Mouse (Mus musculus) adrenal gland, adult 2 months (tissue): ENCODE results near the gene Rnf169. TPM values are rescaled to one million over a fixed set of nuclear protein-coding genes. Genes with fewer than 3 reads are reported as not detected.
"Not testable (repeated sequence)": the region's sequence is repeated elsewhere in the genome, so short reads cannot be mapped to it uniquely, and the experiment has no call there.

Source experiments
- DNase-seq: peaks from one replicate; pipeline ENCODE4 v3.0.0; 2021
- polyA plus RNA-seq: library from polyadenylated mRNA; depleted of rRNA; stranded (reverse); fragments of >200 nt; gene quantifications from 2 replicates; pipeline ENCODE4 v1.2.3, GENCODE M21; 2012
- total RNA-seq, 2 experiments: library from RNA; stranded (reverse); gene quantifications; 2 replicates each; pipeline ENCODE4 v1.2.3; 2021

Gene Rnf169
- total and polyA plus RNA-seq, 3 experiments: 5.0 to 13.8 (median 13.0) TPM

DNA sequence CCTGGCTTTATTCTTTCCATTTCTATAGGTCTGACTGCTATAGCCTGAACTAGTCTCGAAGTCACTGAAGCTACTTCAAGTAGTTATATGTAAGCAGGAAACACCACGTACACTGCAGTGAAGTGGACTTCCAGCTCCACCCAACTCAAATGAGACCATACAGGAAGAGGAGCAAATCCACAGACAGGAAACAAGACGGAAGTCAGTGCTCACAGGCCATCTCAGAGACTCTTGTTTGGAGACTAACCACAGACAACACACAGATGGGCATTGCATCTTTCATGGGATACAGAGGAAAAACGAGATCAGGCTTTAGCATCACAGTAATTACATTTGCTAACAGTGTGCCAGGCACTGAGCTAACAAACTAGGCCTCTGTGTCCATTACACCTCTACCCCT is 33.9 kb downstream of the Rnf169 start:
- no peak for DNase-seq

DNA sequence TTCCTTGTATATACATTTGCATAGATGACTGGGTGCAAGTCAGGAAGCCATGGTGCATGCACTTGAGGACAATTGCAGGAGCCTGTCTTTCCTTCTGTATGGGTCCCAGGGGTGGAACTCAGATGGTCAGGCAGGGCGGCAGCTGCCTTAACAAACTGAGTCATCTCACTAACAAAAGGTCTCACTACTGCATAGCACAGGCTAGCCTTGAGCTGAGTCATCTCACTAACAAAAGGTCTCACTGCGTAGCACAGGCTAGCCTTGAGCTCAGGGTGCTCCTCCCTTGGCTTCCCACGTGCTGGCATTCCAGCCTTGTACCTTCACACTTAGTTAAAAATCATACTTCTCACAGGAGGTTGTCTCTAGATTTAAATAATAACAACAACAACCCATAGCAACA is 34.3 kb downstream of the Rnf169 start:
- no peak for DNase-seq

DNA sequence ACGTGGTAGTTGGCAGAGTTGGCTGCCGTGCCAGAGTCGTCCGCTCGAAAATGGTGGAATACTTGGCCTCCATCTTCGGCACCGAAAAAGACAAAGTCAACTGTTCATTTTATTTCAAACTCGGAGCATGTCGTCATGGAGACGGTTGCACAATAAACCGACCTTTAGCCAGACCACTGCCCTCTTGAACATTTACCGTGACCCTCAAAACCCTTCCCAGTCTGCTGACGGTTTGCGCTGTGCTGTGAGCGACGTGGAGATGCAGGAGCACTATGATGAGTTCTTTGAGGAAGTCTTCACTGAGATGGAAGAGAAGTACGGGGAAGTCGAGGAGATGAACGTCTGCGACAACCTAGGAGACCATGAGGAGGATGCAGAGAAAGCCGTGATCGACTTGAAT is 35.2 kb downstream of the Rnf169 start:
- not testable (repeated sequence) for DNase-seq

DNA sequence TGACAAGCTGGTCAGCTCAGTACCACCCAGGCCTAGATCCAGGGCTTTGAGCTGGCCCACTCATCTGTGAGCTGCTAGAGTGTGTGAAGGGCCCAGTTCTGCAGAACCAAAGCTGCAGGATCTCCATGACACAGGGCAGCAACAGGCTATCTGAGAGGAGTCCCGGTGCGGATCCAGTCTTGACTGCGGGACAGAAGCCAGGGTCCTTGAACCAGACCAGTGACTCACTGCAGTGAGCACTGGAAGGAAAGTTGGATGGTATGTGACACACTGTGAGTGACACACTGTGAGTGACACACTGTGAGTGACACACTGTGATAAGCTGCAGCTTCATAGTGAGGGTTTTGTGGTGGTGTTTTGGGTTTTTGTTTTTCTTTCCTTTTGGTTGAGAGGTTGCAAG is 35.7 kb downstream of the Rnf169 start:
- DNase-seq: peak; percentile 85

DNA sequence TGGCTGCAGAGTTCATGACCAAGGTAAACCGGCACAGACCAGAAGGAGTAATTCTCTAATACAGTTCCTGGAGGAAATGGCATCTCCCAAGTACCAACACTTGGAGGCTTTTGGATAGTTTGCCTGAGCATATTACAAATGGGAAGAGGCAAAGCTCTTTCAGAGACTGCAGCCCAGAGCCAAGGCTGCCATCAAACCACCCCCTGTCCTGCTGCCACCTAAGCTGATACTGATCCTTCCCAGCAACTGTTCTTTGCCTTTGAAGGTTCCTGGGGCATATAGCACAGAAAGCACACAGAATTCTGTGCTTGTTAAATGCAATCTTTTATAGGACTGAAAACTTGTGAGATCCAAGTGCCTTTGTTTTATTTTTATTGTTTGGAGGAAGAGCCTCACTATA is 39.6 kb downstream of the Rnf169 start:
- no peak for DNase-seq

DNA sequence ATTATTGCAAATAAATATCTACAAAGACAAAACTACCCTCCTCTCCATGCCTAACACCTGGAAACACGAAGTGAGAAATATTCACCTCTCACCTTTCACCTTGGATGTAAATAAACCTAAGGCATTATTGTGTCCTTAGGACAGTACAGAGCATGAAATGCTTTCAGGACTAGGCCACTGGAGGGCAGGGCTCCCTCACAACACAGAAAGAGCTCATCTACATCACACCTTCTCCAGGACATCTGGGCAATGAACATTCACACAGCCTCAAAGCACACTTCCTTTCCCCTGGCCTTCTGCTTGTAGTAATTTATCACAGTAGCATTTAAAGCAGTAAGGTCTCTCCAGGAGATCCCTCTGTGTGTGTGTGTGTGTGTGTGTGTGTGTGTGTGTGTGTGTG is 44.5 kb downstream of the Rnf169 start:
- peak; percentile 32 for DNase-seq

DNA sequence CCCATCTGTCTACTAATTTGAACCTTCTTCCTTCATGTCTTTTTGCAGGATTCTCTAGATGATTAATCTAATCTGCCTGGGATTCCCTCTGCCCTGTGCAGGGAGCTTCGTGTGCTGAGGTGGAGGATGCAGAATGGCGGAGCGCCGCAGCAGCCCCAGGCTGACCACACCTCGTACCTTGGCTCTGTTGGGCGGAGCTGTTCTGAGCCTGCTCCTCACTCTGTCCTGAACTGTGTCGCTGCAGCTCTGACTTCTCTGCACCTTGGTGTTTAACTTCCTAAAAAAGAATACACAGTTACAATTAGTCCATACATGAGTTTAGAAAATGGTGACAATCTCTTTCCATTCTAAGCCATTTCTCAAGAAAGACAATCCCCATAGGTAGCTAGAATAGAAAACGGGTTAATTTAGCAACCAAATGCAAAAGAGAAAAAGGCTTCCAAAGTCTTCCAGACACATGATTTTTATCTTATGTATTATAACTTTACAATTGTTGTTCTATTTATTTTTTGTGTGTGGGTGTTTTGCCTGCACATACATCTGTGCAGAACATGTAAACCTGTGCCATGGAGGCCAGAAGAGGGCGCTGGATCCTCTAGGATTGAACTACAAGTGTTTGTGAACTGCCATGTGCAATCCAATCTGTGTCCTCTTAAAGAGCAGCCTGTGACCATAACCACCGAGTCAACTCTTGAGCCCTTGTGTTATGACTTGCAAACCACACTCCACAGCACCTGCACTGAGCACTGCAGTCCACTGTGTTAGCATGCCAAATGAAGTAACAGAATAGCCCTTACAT is 53.1 kb downstream of the Rnf169 start:
- DNase-seq: peak; percentile 76

DNA sequence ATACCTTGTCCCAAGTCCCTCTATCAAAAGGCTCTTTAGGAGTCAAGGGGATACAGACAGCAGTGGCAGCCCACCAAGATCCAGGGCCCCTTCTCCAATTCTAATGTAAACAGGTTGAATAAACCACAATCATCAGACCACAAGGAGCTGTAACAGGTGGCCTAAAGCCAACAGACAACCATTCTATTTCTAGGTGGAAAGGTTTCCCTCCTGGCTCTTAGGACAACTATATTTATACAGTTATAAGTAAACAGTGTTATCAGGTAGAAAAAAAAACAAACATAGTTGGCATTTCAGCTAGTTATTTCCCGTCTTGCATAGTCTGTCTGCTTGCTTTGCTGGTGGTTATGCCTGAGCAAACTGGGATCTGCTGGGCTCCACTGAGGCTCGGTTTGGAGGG is 59.8 kb downstream of the Rnf169 start:
- DNase-seq: no peak

DNA sequence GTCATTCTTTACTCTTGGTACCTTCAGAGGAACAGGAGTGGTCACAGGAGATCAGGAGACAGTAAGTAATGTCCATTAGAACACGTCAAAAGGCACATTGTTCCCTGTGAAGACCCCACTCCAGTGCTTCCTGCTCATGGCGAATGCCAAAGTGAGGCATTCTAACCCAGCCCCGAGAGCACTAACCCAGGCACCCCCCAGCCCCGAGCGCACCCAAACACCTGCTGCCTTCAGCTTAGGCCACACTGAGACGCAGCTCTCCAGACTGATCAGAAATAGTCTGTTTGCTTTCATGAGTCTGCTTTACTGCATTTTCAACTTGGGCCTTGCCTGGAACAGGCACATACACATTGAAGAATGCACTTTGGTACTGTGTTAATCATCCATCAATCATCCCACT is 60.3 kb downstream of the Rnf169 start:
- no peak for DNase-seq

DNA sequence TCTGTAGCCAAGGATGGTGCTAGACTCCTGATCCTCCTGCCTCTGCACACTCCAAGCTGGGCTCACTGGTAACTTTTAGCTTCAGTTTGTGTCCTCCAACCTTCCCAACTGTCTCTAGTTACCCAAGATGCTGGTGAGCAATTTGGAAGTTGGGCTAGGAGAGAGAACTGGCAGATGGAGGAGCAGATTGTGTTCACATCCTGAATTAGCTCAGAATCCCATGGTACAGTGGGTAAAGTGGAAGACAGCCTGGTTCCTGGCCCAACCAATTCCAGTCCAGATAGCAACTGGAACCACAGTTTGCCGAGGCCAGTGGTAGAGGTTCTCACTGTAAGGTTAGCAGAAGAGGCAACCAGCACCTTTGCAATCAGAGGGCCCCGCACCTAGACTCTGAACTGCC is 61.1 kb downstream of the Rnf169 start:
- no peak for DNase-seq

DNA sequence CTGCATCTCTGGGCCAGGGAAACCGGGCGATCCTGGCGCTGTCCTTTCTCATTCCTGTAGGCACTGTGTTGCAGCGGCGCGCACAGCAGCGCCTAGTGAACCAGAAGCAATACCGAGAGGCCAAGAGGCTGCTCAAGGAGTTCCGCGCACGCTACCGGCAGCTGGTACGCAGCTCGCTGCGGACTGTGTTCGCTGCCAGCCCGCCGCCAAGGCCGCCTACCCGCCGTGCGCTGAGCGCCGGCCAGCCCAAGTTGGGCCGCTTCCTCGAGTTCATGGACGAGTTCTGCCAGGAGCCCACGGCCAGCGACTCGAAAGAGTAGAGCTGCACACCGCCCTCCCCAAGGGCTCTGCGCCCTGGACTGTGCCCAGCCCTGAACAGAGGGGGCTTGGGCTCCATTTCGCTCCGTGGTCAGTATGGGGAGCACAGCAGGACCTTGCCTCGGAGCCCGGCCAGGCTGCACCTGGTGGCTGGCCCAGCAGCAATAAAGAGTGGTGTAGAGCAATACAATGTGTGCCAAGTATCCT is 62.9 kb downstream of the Rnf169 start:
- DNase-seq: peak; percentile 86

DNA sequence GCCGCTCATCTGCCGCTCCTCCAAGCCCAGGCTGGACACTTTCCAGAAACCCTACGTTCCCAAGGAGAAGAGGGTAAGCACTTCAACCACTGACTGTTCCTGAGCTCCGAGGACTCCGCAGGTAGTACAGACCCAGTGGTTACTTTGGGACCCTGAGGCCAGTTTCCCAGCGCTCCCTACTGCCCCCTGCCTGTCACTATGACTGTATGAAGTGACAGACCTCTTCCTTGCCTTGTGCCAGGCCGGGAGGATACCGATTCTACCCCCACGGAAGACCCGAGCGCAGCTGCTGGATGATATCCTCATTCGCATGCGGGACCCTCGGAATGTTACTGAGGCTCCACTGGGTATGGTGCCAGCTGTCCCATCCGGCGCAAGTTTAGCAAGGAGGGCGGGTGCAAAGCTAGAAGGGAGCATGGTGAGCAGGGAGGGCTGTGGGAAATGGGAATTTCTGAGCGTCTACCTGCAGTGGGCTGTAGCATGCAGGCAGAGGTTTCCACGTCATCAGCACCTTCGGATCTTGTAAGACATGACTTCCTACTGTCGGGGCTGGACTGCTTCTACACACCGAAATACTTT is 63.4 kb downstream of the Rnf169 start:
- DNase-seq: peak; percentile 72

DNA sequence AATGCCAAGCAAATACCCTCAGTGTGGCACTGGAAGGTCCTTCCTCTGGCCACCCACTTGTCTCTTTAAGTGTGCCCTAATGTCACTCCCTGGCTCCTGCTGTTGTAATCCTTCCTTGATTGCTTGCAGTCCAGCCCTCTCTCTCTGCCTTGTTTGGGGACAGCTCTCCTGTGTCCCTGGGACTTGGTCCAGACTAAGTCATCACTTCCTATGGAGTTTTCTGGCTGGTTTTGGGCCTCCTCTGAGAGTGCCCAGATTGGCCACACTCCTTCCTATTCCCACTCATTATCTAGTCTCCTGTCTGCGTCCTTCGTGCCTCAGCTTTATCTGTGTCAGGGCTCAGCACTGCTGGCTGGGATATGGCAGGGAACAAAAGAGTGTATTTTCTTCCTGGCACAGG is 64.7 kb downstream of the Rnf169 start:
- peak; percentile 80 for DNase-seq

DNA sequence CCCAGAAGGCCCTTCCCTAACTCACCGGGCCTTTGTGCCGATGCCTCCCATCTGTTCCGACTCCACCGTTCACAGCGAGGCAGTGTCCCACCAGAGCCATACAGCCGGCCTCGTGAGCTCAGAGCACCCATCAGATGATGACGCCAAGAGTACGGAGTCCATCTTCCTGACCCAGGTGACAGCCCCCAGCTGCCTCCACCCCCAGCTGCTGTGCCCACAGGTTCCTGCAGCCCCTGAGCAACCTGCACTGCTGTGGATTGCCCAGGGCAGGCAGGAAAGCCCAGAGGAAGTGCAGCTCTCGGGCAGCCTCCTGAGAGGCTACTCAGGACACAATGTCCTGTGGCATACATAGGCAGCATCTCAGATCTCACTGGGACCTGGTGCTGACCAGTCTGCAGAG is 65.9 kb downstream of the Rnf169 start:
- no peak for DNase-seq

DNA sequence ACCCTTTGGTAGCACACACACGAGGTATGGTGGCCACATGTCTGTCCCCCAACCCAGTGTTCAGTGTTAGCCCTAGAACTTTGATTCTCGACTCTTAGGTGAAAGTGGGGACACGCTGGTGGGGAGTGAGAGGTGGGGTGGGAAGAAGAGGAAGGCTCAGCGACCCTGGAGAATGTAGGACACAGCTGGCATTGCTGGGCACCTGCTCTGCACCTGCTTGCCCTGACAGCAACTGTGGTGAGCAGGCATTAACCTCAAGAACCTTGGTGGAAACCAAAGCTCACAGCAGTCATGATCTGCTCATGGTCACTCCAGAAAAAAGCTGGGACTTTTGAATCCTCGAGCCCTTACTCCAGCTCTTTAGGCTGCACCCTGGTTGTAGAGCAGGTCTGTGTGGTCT is 69.2 kb downstream of the Rnf169 start:
- DNase-seq: no peak

DNA sequence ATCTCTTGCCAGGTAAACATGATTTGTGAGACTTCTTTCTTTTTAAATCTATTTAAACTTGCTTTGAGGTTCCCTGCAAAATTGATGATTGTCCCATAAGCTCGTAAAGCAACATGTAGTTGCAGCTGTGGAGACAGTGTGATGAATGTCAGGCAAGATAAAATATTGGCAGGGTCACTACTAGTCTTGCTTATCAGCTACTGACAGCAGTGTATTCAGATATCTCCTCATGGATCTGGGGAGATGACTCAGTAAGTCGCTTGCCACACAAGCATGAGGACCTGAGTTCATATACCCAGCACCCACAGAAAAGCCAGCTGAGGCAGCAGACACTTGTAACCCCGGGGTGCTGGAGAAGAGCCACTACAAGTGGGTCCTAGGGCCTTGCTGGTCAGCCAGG is 72.8 kb downstream of the Rnf169 start:
- peak; percentile 48 for DNase-seq

DNA sequence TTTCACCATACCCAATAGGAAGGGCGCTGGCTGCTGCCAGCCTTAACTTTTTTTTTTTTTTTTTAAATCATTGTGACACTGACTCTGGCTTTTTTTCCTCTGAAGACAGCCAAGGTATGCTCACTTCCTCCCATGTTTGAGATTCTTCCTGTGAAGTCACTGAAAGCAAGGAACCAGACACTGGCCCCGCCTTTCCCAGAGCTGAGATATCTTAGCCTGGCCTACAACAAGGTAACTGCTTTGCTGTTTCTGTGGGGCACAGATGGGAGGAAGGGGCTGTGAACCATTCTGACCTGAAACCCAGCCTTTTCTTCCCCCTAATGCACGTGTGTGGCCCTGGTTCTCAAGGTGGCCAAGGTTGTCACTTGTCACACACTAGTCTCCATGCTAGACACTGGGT is 73.9 kb downstream of the Rnf169 start:
- no peak for DNase-seq

DNA sequence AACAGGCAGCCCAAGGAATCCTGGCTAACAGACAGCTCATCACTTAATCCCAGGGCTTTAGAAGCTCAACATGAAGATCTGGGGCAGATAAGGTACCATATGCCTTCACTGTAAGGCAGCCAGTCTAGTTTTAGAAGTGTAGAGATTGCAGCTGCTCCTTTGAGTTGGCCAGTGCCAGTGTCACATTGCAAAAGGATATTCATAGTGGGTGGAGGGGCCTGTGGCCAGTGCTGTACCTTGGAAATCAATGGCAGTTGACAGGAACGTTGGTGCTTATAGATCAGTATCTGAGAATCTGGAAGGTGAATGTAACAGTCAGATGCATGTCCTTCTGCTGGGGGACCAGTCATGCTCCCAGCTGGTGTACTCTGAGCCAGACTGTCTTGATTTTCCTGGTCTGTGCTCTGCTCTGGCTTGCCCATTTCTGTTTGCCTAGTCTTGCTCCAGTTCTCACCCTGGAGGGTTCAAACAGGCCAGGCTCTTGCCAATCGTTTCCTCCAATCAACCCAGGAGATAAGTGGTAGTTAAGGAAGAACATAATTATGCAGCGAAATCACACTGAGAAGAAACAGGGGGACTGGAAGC is 75.7 kb downstream of the Rnf169 start:
- DNase-seq: peak; percentile 46

DNA sequence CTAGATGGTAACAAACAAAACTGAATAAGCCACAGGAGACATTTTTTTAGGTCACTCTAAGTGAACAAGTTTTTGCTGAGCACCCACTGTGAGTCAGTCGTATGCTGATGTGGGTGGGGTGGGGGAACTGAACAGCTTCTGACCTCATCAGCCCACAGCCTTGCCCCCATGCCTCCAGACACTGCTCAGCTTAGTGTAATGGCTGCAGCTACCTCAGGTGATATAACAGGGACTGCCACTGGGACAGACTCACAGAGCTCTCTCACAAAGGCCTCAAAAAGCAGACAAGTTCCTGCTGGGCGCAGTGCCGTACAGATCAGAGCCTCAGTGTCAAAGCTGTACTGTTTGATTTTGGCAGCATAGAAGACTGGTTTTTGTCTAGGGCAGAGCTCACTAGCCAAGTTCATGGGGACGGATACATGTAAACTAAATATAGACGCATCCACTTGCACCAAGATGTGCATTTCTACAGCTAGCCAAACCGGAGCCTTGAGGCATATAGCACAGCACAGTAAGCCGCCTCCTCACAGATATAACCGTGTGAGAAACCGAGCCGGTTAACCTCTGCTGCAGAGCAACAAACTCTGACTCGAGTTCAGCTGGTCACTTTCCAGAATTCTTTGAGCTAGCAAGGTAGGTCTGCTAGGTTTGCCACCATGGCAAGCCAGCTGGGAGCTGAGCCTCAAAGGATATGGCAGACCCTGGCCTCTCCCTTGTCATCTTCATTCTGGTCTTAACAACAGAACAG is 77.2 kb downstream of the Rnf169 start:
- DNase-seq: no peak

DNA sequence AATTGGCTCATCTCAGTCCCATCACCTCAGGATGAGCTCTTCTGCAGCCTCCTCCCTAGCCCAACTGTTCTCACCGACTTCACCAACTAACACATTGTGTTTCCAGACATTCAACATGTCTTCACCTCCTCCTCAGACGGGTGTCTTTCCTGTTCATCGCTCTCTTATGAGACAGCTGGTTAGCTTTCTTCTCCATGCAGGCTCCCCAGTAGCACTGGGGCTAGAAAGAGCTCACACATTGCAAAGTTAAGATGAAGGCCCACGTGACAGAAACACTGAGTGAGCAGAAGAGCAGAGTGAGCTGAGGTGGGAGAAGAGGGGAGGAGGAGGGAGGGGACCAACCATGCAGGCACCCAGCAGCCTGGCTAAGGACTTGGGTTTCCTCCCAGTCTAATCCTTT is 78.0 kb downstream of the Rnf169 start:
- DNase-seq: no peak

DNA sequence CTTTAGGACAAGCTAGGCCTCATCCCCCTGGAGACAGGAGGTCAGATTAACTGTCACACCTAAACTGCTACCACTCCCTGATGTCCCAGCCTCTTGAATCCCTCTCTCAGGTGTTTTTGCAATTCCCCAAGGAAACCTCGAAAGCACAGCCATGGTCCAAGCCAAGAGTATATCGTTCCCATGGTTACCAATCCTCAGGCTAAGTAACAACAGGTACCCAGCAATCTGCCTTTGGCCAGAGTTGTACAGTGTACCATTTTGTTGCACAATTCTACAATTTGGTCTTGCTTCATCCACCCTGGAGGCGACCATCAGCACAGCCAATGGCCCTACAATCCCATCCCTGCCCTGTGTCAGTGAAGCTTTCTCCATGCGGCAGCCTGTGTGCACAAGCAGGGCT is 83.3 kb downstream of the Rnf169 start:
- no peak for DNase-seq

DNA sequence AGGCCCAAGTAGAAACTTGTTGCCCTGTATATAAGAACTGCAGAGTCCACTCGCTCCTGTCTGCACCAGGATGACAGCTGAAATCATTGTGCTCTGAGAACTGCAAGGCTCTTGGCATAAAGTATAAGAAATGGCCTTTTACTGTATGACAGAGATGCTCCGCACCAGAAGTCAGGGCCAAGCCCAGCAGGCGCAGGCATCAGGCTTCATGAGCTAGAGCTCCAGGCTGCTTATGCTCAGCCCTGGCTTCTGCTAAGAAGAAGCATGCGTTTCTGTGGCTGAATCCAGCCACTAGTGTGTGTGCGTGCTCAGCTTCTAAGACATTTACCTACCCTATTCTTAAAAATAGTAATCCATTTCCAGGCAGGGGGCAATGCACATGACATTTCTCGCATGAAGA is 85.8 kb downstream of the Rnf169 start:
- peak; percentile 68 for DNase-seq

DNA sequence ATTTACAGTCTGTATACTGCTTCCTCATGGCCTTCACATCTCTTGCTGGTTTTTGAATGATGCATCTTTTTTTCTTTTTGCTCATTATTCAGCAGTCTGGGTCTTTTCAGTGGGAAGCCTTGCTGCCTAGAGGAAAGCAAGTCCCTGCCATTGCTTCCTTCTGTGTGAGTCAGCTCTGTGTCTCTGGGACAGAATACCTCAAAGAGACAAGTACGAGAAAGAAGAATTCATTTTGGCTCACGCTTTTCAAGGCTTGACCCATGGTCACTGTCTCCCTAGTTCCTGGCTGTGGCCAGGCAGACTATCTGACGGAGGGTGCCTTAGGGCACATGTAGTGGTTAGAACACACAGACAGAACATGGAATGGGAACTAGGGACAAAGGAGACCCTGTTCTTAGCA is 86.3 kb downstream of the Rnf169 start:
- DNase-seq: peak; percentile 67
